Mouse (Mus musculus): ENCODE measurements around the gene Gm20388. TPM values are rescaled to one million over a fixed set of nuclear protein-coding genes. Genes with fewer than 3 reads are reported as not detected.

The Gm20388 gene
- polyA plus RNA-seq, 1 experiment from 2014 or later, result not detected

GRCm38 (mm10) chr8:120807719-120808118 is 897.1 kb downstream of the Gm20388 start:
- Histone ChIP-seq H3K4me3 (no peak overlapping the region), H3K27ac (no peak overlapping the region), H3K9me3 (no peaks in the 10 kb centered on the region), H3K36me3 (no peaks in the 10 kb centered on the region), H3K9ac (no peak overlapping the region), H3K27me3 (peaks cover 20% of the 10 kb centered on the region), H3K4me1 (0 out of 2 replicates have a peak, but pooled peaks cover 4% of the 10 kb centered on the region), H3K4me2 (no peak overlapping the region)
- WGBS, result 44% methylated on average over 6 of the region's 6 CpGs
- ATAC-seq (ENCODE audit: insufficient number of reproducible peaks, insufficient read depth, low FRiP score, low TSS enrichment, low read depth), result no peak

- H3K36me3 ChIP-seq, result no peaks in the 10 kb centered on the region
- no peak overlapping the region for H3K4me2 ChIP-seq
- no peak overlapping the region for H3K27ac ChIP-seq
- H3K4me1 ChIP-seq, result peaks cover 7% of the 10 kb centered on the region; the same call in 1 of the 2 replicates
- no peak overlapping the region for H3K4me3 ChIP-seq
- H3K9me3 ChIP-seq, result no peaks in the 10 kb centered on the region
- peaks cover 24% of the 10 kb centered on the region for H3K27me3 ChIP-seq
- H3K9ac ChIP-seq, result no peak overlapping the region
- WGBS, result 43% methylated on average over 7 of the region's 7 CpGs
- no peak for ATAC-seq (ENCODE audit: insufficient number of reproducible peaks, insufficient read depth, low FRiP score, low TSS enrichment, low read depth)
Measured at GRCm38 (mm10) chr8:120809050-120809449, 898.4 kb downstream of the Gm20388 start.

GRCm38 (mm10) chr8:120811953-120812352 is 901.3 kb downstream of the Gm20388 start:
- Histone ChIP-seq H3K4me2 (no peak overlapping the region), H3K4me1 (peaks cover 3% of the 10 kb centered on the region; the same call in 1 of the 2 replicates), H3K27me3 (peaks cover 8% of the 10 kb centered on the region), H3K9ac (no peak overlapping the region), H3K9me3 (no peaks in the 10 kb centered on the region), H3K27ac (no peak overlapping the region), H3K36me3 (no peaks in the 10 kb centered on the region), H3K4me3 (no peak overlapping the region)
- ATAC-seq (ENCODE audit: insufficient number of reproducible peaks, insufficient read depth, low FRiP score, low TSS enrichment, low read depth), result no peak
- whole genome bisulfite sequencing, result 79% methylated on average over 2 of the region's 2 CpGs

- Histone ChIP-seq H3K4me2 (no peak overlapping the region), H3K4me3 (no peak overlapping the region), H3K27me3 (peaks cover 3% of the 10 kb centered on the region; the same call in 1 of the 2 replicates), H3K9me3 (no peaks in the 10 kb centered on the region), H3K9ac (no peak overlapping the region), H3K4me1 (peaks cover 2% of the 10 kb centered on the region; the same call in 1 of the 2 replicates), H3K36me3 (no peaks in the 10 kb centered on the region), H3K27ac (no peak overlapping the region)
- WGBS, result 51% methylated on average over 2 of the region's 2 CpGs
- ATAC-seq (ENCODE audit: insufficient number of reproducible peaks, insufficient read depth, low FRiP score, low TSS enrichment, low read depth), result no peak
Measured at GRCm38 (mm10) chr8:120813028-120813427, 902.4 kb downstream of the Gm20388 start.

GRCm38 (mm10) chr8:120813839-120814238 is 903.2 kb downstream of the Gm20388 start:
- no peak overlapping the region for H3K4me2 ChIP-seq
- H3K27ac ChIP-seq, result no peak overlapping the region
- no peaks in the 10 kb centered on the region for H3K36me3 ChIP-seq
- H3K9me3 ChIP-seq, result no peaks in the 10 kb centered on the region
- peaks cover 3% of the 10 kb centered on the region; the same call in 1 of the 2 replicates for H3K27me3 ChIP-seq
- 65% methylated on average over 7 of the region's 7 CpGs for WGBS
- H3K4me3 ChIP-seq, result no peak overlapping the region
- no peak for ATAC-seq (ENCODE audit: insufficient number of reproducible peaks, insufficient read depth, low FRiP score, low TSS enrichment, low read depth)
- H3K4me1 ChIP-seq, result peaks cover 2% of the 10 kb centered on the region; the same call in 1 of the 2 replicates
- no peak overlapping the region for H3K9ac ChIP-seq

GRCm38 (mm10) chr8:120816371-120816770 is 905.7 kb downstream of the Gm20388 start:
- no peaks in the 10 kb centered on the region for H3K36me3 ChIP-seq
- no peak overlapping the region for H3K4me3 ChIP-seq
- 78% methylated on average over 5 of the region's 5 CpGs for WGBS
- H3K4me2 ChIP-seq, result no peak overlapping the region
- H3K27ac ChIP-seq, result no peak overlapping the region
- peaks cover 2% of the 10 kb centered on the region; the same call in 1 of the 2 replicates for H3K4me1 ChIP-seq
- ATAC-seq (ENCODE audit: insufficient number of reproducible peaks, insufficient read depth, low FRiP score, low TSS enrichment, low read depth), result no peak
- H3K9me3 ChIP-seq, result peaks cover 3% of the 10 kb centered on the region; the same call in 1 of the 2 replicates
- H3K9ac ChIP-seq, result no peak overlapping the region
- peaks cover 19% of the 10 kb centered on the region for H3K27me3 ChIP-seq

- H3K4me1 ChIP-seq, result no peaks in the 10 kb centered on the region
- peaks cover 6% of the 10 kb centered on the region; the same call in 1 of the 2 replicates for H3K9me3 ChIP-seq
- no peak for ATAC-seq (ENCODE audit: insufficient number of reproducible peaks, insufficient read depth, low FRiP score, low TSS enrichment, low read depth)
- H3K27me3 ChIP-seq, result peaks cover 27% of the 10 kb centered on the region
- H3K4me3 ChIP-seq, result no peak overlapping the region
- no peak overlapping the region for H3K4me2 ChIP-seq
- no peaks in the 10 kb centered on the region for H3K36me3 ChIP-seq
- no peak overlapping the region for H3K27ac ChIP-seq
- no peak overlapping the region for H3K9ac ChIP-seq
Measured at GRCm38 (mm10) chr8:120819906-120820305, 909.3 kb downstream of the Gm20388 start.

- Histone ChIP-seq H3K4me2 (no peak overlapping the region), H3K27ac (no peak overlapping the region), H3K9me3 (peaks cover 6% of the 10 kb centered on the region; the same call in 1 of the 2 replicates), H3K36me3 (no peaks in the 10 kb centered on the region), H3K9ac (no peak overlapping the region), H3K4me3 (no peak overlapping the region), H3K4me1 (no peaks in the 10 kb centered on the region), H3K27me3 (peaks cover 41% of the 10 kb centered on the region)
- WGBS, result 26% methylated on average over 9 of the region's 9 CpGs
- ATAC-seq (ENCODE audit: insufficient number of reproducible peaks, insufficient read depth, low FRiP score, low TSS enrichment, low read depth), result no peak
Measured at GRCm38 (mm10) chr8:120821399-120822170, 910.9 kb downstream of the Gm20388 start.

GRCm38 (mm10) chr8:120823331-120823730 is 912.7 kb downstream of the Gm20388 start:
- ATAC-seq (ENCODE audit: insufficient number of reproducible peaks, insufficient read depth, low FRiP score, low TSS enrichment, low read depth), result peak; percentile 18; the same call in 1 of the 2 replicates
- H3K9me3 ChIP-seq, result peaks cover 6% of the 10 kb centered on the region; the same call in 1 of the 2 replicates
- 49% methylated on average over 6 of the region's 6 CpGs for WGBS
- peaks cover 47% of the 10 kb centered on the region for H3K27me3 ChIP-seq
- no peak overlapping the region for H3K27ac ChIP-seq
- H3K36me3 ChIP-seq, result no peaks in the 10 kb centered on the region
- no peak overlapping the region for H3K4me3 ChIP-seq
- no peak overlapping the region for H3K4me2 ChIP-seq
- H3K4me1 ChIP-seq, result no peaks in the 10 kb centered on the region
- H3K9ac ChIP-seq, result no peak overlapping the region

- Histone ChIP-seq H3K9ac (no peak overlapping the region), H3K4me3 (no peak overlapping the region), H3K27ac (no peak overlapping the region), H3K4me2 (no peak overlapping the region), H3K27me3 (peaks cover 52% of the 10 kb centered on the region), H3K36me3 (no peaks in the 10 kb centered on the region), H3K9me3 (peaks cover 6% of the 10 kb centered on the region; the same call in 1 of the 2 replicates), H3K4me1 (no peaks in the 10 kb centered on the region)
- 63% methylated on average over 8 of the region's 8 CpGs for whole genome bisulfite sequencing
- no peak for ATAC-seq (ENCODE audit: insufficient number of reproducible peaks, insufficient read depth, low FRiP score, low TSS enrichment, low read depth)
Measured at GRCm38 (mm10) chr8:120823887-120824286, 913.2 kb downstream of the Gm20388 start.

- Histone ChIP-seq H3K4me3 (no peak overlapping the region), H3K27me3 (peaks cover 57% of the 10 kb centered on the region), H3K27ac (no peak overlapping the region), H3K36me3 (no peaks in the 10 kb centered on the region), H3K4me2 (no peak overlapping the region), H3K9me3 (peaks cover 3% of the 10 kb centered on the region; the same call in 1 of the 2 replicates), H3K4me1 (no peaks in the 10 kb centered on the region), H3K9ac (no peak overlapping the region)
- WGBS, result 52% methylated on average over 7 of the region's 7 CpGs
- ATAC-seq (ENCODE audit: insufficient number of reproducible peaks, insufficient read depth, low FRiP score, low TSS enrichment, low read depth), result no peak
Measured at GRCm38 (mm10) chr8:120824638-120825037, 914.0 kb downstream of the Gm20388 start.

GRCm38 (mm10) chr8:120828279-120828678 is 917.6 kb downstream of the Gm20388 start:
- 12% methylated on average over 14 of the region's 14 CpGs for WGBS
- no peaks in the 10 kb centered on the region for H3K36me3 ChIP-seq
- H3K9me3 ChIP-seq, result peaks cover 3% of the 10 kb centered on the region; the same call in 1 of the 2 replicates
- H3K27me3 ChIP-seq, result peaks cover 62% of the 10 kb centered on the region
- no peak for ATAC-seq (ENCODE audit: insufficient number of reproducible peaks, insufficient read depth, low FRiP score, low TSS enrichment, low read depth)
- no peaks in the 10 kb centered on the region for H3K4me1 ChIP-seq
- no peak overlapping the region for H3K4me3 ChIP-seq
- H3K27ac ChIP-seq, result no peak overlapping the region
- H3K4me2 ChIP-seq, result no peak overlapping the region
- H3K9ac ChIP-seq, result no peak overlapping the region
